Mouse (Mus musculus): ENCODE measurements around the gene Nrip2. TPM values are rescaled to one million over a fixed set of nuclear protein-coding genes. Genes with fewer than 3 reads are reported as not detected.

Gene Nrip2
- total RNA-seq, 2 experiments from 2014 or later: not detected

Other genes starting within 250 kb of the Nrip2 start
- gene Tead4, start 98.5 kb upstream of the Nrip2 start, total RNA-seq (2014; fragmentation: Nextera tagmentation): not detected in 2 replicates
- gene Tead4, start 98.5 kb upstream of the Nrip2 start, total RNA-seq (2017): not detected in 2 replicates
- gene Tulp3, start 43.4 kb upstream of the Nrip2 start, total RNA-seq (2014; fragmentation: Nextera tagmentation): 0.21 and 3.7 TPM in 2 replicates
- gene Tulp3, start 43.4 kb upstream of the Nrip2 start, total RNA-seq (2017): 0.46 TPM in 1 of 2 replicates, not detected in the other
- 43.7 and 51.3 TPM in 2 replicates for gene Rhno1, start 36.4 kb upstream of the Nrip2 start, total RNA-seq (2014; fragmentation: Nextera tagmentation)
- gene Rhno1, start 36.4 kb upstream of the Nrip2 start, total RNA-seq (2017): 33.3 and 37.4 TPM in 2 replicates
- gene Foxm1, start 36.3 kb upstream of the Nrip2 start, total RNA-seq (2014; fragmentation: Nextera tagmentation): 38.8 and 53.2 TPM in 2 replicates
- 12.8 and 18.2 TPM in 2 replicates for gene Foxm1, start 36.3 kb upstream of the Nrip2 start, total RNA-seq (2017)
- not detected in 2 replicates for gene Tex52, start 23.8 kb upstream of the Nrip2 start, total RNA-seq (2014; fragmentation: Nextera tagmentation)
- gene Tex52, start 23.8 kb upstream of the Nrip2 start, total RNA-seq (2017): 0.22 TPM in 1 of 2 replicates, not detected in the other
- gene Gm44596, start 23.8 kb upstream of the Nrip2 start, total RNA-seq (2014; fragmentation: Nextera tagmentation): not detected in 2 replicates
- not detected in 2 replicates for gene Gm44596, start 23.8 kb upstream of the Nrip2 start, total RNA-seq (2017)
- 9.9 and 75.9 TPM in 2 replicates for gene Itfg2, start 25.6 kb downstream of the Nrip2 start, total RNA-seq (2014; fragmentation: Nextera tagmentation)
- 23.5 and 33.3 TPM in 2 replicates for gene Itfg2, start 25.6 kb downstream of the Nrip2 start, total RNA-seq (2017)
- gene Fkbp4, start 39.4 kb downstream of the Nrip2 start, total RNA-seq (2014; fragmentation: Nextera tagmentation): 216 and 249 TPM in 2 replicates
- gene Fkbp4, start 39.4 kb downstream of the Nrip2 start, total RNA-seq (2017): 331 and 365 TPM in 2 replicates
- gene Pzp, start 127.4 kb downstream of the Nrip2 start, total RNA-seq (2014; fragmentation: Nextera tagmentation): not detected in 2 replicates
- gene Pzp, start 127.4 kb downstream of the Nrip2 start, total RNA-seq (2017): not detected in 2 replicates
- gene A2ml1, start 182.3 kb downstream of the Nrip2 start, total RNA-seq (2014; fragmentation: Nextera tagmentation): 7.0 TPM in 1 of 2 replicates, not detected in the other
- gene A2ml1, start 182.3 kb downstream of the Nrip2 start, total RNA-seq (2017): not detected in 2 replicates
- not detected in 2 replicates for gene Klrb1a, start 224.2 kb downstream of the Nrip2 start, total RNA-seq (2014; fragmentation: Nextera tagmentation)
- not detected in 2 replicates for gene Klrb1a, start 224.2 kb downstream of the Nrip2 start, total RNA-seq (2017)

Data from granulocyte monocyte progenitor cell, adult 5-6 weeks (primary cell).